Mouse (Mus musculus) megakaryocyte, embryonic 14.5 days (primary cell): ENCODE results near the gene Tsr3.

ENCODE experiments used
- FLI1 ChIP-seq: IDR thresholded peaks from 2 replicates; pipeline ENCODE4 v1.6.1; 2012; ENCODE audit warnings: low read length, inconsistent platforms, mixed read lengths
- GATA1 ChIP-seq: IDR thresholded peaks from 3 replicates; pipeline ENCODE4 v1.6.1; 2012; ENCODE audit warnings: mixed read lengths, low read length, inconsistent platforms, borderline replicate concordance

DNA sequence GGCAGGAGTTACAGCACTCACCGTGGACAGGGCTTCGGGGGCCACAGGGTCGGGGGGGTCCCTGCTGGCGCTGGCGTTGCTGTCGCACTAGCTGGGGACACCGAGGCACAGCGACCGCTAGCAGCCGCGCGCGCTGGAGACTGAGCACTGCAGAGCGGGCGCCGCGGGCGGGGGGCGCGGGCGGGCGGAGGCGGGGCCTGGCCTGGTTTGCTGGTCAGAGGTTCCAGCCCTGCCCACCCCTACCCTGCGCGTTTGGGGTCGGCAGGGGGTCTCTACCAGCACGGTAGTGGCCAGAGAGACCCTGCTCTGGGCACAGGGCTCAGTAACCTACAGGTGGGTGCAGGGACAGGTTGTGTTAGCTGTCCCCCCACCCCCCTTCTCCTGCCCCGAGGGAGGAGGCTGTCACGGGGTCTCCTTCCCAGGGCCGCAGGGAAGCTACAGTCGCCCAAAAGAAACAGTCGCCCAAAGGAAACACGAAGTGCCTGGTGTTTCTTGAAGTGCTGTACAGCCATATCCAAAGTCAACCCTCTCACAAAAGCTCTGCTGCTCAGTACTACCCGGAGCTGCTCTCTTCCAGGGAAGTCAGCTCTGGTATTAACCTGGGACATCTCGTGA, 16.3 kb downstream of the Tsr3 start, which contains the start of gene Baiap3:
- TF ChIP-seq GATA1 (no peak), FLI1 (no peak)
